Mouse (Mus musculus): ENCODE data around the gene Mta1. TPM values are rescaled to one million over a fixed set of nuclear protein-coding genes. Genes with fewer than 3 reads are reported as not detected.

The Mta1 gene
- total RNA-seq, 2 experiments from 2014 or later: 73.9 to 84.4 TPM

DNA sequence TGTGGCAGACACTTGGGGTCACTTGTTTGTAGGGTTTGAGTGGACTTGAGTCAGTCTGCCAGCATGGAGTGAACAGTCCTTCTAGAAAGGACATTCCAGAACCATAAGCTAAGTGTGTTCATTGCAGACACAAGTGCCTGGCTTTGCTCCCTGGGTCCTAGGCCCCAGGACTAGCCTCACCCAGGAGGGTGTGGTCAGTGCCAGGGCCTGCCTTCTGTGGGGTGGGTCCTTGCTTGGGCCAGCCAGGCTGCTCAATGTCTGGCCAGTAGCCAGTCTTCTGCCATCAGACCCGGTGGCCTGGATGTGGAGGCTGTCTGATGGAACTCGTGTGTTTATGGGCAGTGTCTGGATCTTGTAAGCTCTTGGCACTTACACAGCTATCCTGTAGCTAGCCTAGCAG lies 34.5 kb downstream of the Mta1 start:
- no peak for DNase-seq (ENCODE audit: extremely low spot score in 1 of 2, low spot score in 1 of 2)

- no peak for DNase-seq (ENCODE audit: extremely low spot score in 1 of 2, low spot score in 1 of 2)
Observed at GRCm38 (mm10) chr12:113133260-113133659, 35.2 kb downstream of the Mta1 start.

- no peak for DNase-seq (ENCODE audit: extremely low spot score in 1 of 2, low spot score in 1 of 2)
Observed at GRCm38 (mm10) chr12:113133861-113134403, 35.9 kb downstream of the Mta1 start.

- DNase-seq (ENCODE audit: extremely low spot score in 1 of 2, low spot score in 1 of 2): no peak
Observed at GRCm38 (mm10) chr12:113134502-113134901, 36.4 kb downstream of the Mta1 start.

- DNase-seq (ENCODE audit: extremely low spot score in 1 of 2, low spot score in 1 of 2): no peak
Observed at GRCm38 (mm10) chr12:113135401-113135800, 37.3 kb downstream of the Mta1 start.

DNA sequence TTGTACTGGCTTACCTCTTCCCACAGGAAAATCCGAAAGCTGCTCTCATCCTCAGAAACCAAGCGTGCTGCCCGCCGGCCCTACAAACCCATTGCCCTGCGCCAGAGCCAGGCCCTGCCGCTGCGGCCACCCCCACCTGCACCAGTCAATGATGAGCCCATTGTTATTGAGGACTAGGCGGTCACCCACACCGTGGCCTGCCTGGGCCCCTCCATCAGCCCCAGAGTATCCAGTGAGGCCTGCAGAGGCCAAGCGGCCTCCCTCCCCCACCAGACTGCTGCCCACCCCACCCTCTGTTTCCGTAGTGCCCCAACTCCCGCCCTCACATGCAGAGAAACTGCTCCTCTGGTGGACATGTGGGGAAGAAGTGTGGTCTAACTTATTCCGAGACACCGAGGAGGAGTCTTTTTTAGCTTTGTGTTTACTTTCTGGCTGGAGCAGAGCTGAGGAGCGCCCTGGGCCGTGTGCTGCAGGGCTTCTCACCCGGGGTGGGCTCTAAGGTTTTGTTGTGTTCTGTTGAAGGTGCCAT lies 38.5 kb downstream of the Mta1 start:
- DNase-seq (ENCODE audit: extremely low spot score in 1 of 2, low spot score in 1 of 2): no peak

DNA sequence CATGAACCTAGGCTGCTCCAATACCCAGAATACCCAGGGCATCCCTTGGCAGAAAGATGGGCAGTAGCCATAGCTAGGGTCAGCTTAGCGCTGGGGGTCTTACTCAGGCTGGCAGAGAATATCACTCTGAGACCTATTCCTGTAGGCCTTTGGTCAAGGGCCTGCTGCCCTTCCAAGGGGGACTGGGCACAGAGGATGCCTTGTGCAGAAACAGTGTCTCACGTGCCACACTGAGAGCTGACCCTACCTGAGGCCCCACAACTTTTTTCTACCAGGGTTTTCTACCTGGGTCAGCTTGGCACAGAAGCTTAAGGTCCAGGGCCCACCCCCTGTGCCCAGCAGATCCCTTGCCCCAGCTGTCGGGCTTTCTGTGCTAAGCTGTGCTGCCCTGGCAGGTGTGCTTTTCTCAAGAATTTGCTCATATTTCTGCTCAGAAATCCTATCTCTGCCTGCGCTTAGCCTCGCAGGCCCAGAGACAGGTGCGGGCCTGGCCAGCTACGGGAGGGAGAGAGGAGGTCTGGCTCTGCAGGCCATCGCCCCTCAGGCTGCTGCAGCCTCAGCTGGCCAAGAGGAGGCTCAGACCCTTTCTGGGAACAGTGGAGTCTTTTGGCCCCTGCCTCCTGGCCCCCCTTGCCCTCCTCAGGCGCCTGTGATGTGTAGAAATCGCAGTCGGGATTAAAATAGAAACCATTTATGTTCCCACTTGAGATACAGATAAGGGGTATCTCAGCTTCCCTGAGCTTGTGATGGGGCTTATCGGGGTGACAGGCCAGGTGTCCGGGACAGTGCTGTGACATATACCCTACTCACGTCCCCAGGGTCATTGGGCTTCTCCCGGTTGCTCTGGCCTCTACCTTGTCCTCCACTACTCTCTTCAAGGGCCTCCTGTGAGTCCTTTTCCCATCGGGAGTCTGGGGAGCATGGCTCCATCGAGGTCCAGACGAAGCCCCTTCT lies 39.5 kb downstream of the Mta1 start:
- no peak for DNase-seq (ENCODE audit: extremely low spot score in 1 of 2, low spot score in 1 of 2)

DNA sequence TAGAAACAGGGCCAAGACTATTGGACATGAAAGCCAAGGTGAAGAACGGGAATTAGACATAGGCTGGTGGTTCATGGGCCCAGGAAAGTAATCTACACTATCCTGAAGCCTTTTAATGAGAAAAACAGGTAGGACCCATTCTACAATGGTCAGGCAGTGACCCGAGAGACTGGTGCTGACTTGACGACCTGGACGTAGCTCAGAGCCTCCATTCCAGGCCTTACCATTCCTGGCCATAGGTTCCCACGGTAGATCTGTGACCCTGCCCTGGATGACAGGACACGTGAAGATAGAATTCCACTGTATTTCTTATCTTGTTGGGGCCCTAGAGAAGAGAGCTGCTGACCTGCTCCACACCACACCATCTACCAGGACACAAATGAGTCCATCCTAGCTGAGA lies 40.2 kb downstream of the Mta1 start:
- DNase-seq (ENCODE audit: extremely low spot score in 1 of 2, low spot score in 1 of 2): no peak

- DNase-seq (ENCODE audit: extremely low spot score in 1 of 2, low spot score in 1 of 2): no peak
Observed at GRCm38 (mm10) chr12:113138901-113139864, 41.1 kb downstream of the Mta1 start.

DNA sequence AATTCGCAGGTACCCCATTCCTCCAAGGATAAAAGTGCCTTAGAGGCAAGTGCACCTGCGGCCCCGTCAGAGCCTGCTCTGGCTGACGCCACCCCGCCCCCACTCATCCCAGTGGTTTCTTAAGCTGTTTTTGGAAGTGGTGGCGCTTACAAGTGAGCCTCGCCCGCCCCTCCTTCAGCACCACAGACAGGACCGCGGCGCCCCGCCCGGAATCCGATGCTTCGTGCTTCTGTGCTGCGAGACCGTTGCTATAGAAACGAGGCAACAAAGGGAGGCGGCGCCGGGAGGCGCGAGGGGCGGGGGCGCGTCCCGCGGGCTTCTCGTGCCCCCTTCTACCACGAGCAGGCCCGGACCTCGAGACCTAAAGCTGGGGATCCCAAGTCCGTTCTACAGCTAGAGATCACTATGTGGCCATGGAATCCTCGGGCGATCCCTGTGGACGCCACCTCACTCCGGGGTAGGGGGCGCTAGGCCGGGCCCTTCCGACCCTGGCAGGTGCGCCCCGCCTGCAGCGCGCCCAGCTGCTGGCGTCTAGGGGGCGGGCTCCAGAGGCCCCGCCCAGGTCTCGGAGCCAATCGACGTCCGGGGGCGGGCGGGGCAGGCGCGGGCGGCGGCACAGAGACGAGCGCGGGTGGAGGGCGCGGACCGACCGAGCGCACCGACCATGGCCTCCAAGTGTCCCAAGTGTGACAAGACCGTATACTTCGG lies 42.0 kb downstream of the Mta1 start, which contains the start of gene Crip2:
Gene Crip2 (plus strand): TSS at position 329 of the 708 bp plus-strand sequence.
- peak; percentile 74 to 94 for DNase-seq (ENCODE audit: extremely low spot score in 1 of 2, low spot score in 1 of 2)

- DNase-seq (ENCODE audit: extremely low spot score in 1 of 2, low spot score in 1 of 2): no peak
Observed at GRCm38 (mm10) chr12:113140616-113141411, 42.7 kb downstream of the Mta1 start.

GRCm38 (mm10) chr12:113141531-113141973 lies 43.5 kb downstream of the Mta1 start:
- peak in 1 of 2 experiments; percentile 31 for DNase-seq (ENCODE audit: extremely low spot score in 1 of 2, low spot score in 1 of 2)

DNA sequence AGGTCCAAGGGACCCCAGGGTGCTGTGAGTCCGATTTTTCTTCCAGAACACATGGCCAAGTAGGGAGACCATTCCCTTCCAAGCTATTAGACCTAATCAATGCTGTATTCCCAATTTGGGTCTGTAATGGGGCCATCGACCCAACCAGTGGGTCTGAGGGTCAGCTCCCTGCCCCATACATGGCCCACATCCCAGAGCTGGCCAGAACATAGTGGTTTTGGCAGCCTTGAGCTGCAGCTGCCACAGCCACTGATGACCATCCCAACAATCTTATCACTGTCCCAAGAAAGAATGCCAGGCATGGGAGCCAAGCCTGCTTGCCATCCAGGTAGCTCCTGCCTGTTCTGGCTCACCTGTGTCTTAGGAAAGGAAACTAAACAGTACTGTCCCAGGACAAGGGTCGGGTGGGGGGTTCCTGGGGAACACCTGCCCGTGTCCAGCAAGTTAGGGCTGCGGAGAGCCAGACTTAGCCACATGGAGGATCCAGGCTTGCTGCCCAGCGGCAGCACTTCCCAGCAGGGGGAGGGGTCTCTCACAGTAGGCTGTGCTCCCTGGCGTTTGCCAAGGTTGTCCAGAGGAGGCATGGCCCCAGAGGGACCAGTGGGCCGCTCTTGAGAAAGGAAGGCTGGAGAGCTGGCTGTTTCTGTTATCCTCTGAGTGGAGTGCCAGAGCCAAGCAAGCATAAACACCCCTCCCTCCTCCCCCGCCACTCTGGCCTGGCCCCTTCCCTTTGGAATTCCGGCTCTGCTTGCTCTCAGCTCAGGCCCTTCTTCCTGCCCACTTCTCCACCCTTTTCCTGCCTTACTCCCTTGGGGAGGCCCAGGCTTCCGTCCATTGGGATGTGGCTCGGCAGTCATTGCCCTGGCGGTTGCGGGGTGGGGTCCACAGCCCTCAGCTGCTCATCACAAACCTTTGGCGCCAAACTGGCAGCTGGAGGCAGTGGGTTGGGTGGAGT lies 44.2 kb downstream of the Mta1 start:
- DNase-seq (ENCODE audit: extremely low spot score in 1 of 2, low spot score in 1 of 2): peak in 1 of 2 experiments; percentile 32

DNA sequence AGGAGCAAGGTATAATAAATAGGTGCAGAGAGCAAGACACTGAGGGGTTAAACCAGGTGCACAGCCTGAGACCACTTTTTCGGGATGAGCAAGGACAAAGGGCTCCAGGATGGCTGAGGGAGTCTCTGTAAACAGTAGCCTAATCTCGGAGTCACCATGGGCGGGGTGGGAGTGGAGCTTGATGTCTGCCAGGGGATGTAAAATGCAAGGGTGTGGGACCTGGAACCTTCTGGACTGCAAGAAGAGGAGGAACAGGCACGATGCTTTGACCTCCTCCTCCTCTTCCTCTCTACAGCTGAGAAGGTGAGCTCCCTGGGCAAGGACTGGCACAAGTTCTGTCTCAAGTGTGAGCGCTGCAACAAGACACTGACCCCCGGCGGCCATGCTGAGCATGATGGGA lies 45.1 kb downstream of the Mta1 start:
- no peak for DNase-seq (ENCODE audit: extremely low spot score in 1 of 2, low spot score in 1 of 2)

GRCm38 (mm10) chr12:113144001-113144756 lies 46.1 kb downstream of the Mta1 start:
- peak in 1 of 2 experiments; percentile 46 for DNase-seq (ENCODE audit: extremely low spot score in 1 of 2, low spot score in 1 of 2)

GRCm38 (mm10) chr12:113144886-113145285 lies 46.8 kb downstream of the Mta1 start:
- DNase-seq (ENCODE audit: extremely low spot score in 1 of 2, low spot score in 1 of 2): no peak

DNA sequence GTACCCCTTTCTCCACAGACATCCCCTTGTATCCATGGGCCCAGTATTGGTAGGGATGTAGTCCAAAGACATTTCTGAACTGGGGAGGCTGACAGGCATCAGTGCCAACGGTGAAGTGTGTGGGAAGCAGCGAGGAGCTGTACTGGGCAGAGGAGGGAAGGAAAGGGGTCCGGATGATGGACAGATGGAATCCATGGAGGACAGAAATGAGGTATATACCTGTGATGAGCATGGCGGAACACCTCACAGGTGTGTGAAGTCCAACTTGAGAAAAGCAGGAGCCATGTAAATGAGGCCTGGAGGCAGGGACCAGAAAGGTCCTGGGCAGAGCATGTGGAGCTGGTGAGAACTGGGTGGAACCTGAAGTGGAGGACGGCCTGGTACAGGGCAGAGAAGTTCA lies 47.5 kb downstream of the Mta1 start:
- DNase-seq (ENCODE audit: extremely low spot score in 1 of 2, low spot score in 1 of 2): no peak
